Mouse (Mus musculus) midbrain, embryonic 14.5 days (tissue): Measurements from ENCODE around the gene Dlgap4. TPM values are rescaled to one million over a fixed set of nuclear protein-coding genes. Genes with fewer than 3 reads are reported as not detected.
A peak's percentile ranks its signal among the peaks of the same experiment; 100 is the strongest.

Source experiments
- ATAC-seq: fragments of 200-750 bp; cut with Nextera tagmentation; 2 replicates; pipeline ENCODE4 v1.8.0; 2017; ENCODE audit warnings: moderate number of reproducible peaks, moderate library complexity; ENCODE audit not compliant: low FRiP score, low TSS enrichment
- DNase-seq: peaks from one replicate; pipeline ENCODE4 v3.0.0-alpha.2; 2015
- H3K27ac ChIP-seq: fragments of 300-500 bp; sonication (generic); replicated peaks from 2 replicates; pipeline ENCODE4 v1.5.1; 2014; ENCODE audit warnings: mild to moderate bottlenecking, low read depth, low read length, moderate library complexity
- H3K27me3 ChIP-seq: fragments of 300-500 bp; sonication (generic); 2 replicates; pipeline ENCODE4 v1.6.1; 2014; ENCODE audit warnings: low read length, control low read depth, mixed read lengths; ENCODE audit not compliant: control insufficient read depth, insufficient read depth
- H3K36me3 ChIP-seq: fragments of 300-500 bp; sonication (generic); 2 replicates; pipeline ENCODE4 v1.6.1; 2014; ENCODE audit warnings: low read length, control low read depth; ENCODE audit not compliant: control insufficient read depth, insufficient read depth
- H3K4me1 ChIP-seq: fragments of 300-500 bp; sonication (generic); 2 replicates; pipeline ENCODE4 v1.6.1; 2014; ENCODE audit warnings: mild to moderate bottlenecking, antibody characterized with exemption, low read length, control low read depth; ENCODE audit not compliant: control insufficient read depth, insufficient read depth
- H3K4me2 ChIP-seq: fragments of 300-500 bp; sonication (generic); 2 replicates; pipeline ENCODE4 v1.6.1; 2014; ENCODE audit warnings: mild to moderate bottlenecking, low read length, moderate library complexity
- H3K4me3 ChIP-seq: fragments of 300-500 bp; sonication (generic); replicated peaks from 2 replicates; pipeline ENCODE4 v1.5.1; 2014; ENCODE audit warnings: low read depth, low read length
- H3K9ac ChIP-seq: fragments of 300-500 bp; sonication (generic); replicated peaks from 2 replicates; pipeline ENCODE4 v1.6.1; 2014; ENCODE audit warnings: mild to moderate bottlenecking, low read length, moderate library complexity
- H3K9me3 ChIP-seq: fragments of 300-500 bp; sonication (generic); 2 replicates; pipeline ENCODE4 v1.6.1; 2016; ENCODE audit warnings: low read length, control low read depth, mixed read lengths; ENCODE audit not compliant: control insufficient read depth
- WGBS: fragments of 180-500 bp; shearing (Covaris S2); extraction: QIAGEN DNeasy Blood & Tissue Kit; methylation state at CpG from one replicate; pipeline ENCODE4 v1.1.7; 2014; 5-methylcytosine and 5-hydroxymethylcytosine counted together
- polyA plus RNA-seq: library from polyadenylated mRNA; unstranded; fragments of >200 nt; fragmentation: Nextera tagmentation; extraction: Ambion mirVana; gene quantifications from 2 replicates; pipeline ENCODE4 v1.2.1, GENCODE M21; 2014

The Dlgap4 gene
- polyA plus RNA-seq, 1 experiment from 2014 or later: 272 TPM

- Histone ChIP-seq H3K4me3 (no peak overlapping the region), H3K9me3 (no peaks in the 10 kb centered on the region), H3K4me2 (peak overlapping the region; percentile 25), H3K36me3 (no peaks in the 10 kb centered on the region), H3K27ac (peak overlapping the region; percentile 34), H3K9ac (peak overlapping the region; percentile 32; the same call in 1 of the 2 replicates), H3K27me3 (no peaks in the 10 kb centered on the region), H3K4me1 (peaks cover 20% of the 10 kb centered on the region)
- no peak for ATAC-seq
- peak; percentile 62 for DNase-seq
- WGBS: 23% methylated on average over 17 of the region's 17 CpGs
Observed at GRCm38 (mm10) chr2:156717320-156718281, 104.1 kb downstream of the Dlgap4 start.

GRCm38 (mm10) chr2:156718793-156719192 lies 105.3 kb downstream of the Dlgap4 start:
- Histone ChIP-seq H3K4me2 (no peak overlapping the region), H3K36me3 (no peaks in the 10 kb centered on the region), H3K27ac (peak overlapping the region; percentile 32; the same call in 1 of the 2 replicates), H3K4me3 (no peak overlapping the region), H3K9me3 (no peaks in the 10 kb centered on the region), H3K27me3 (no peaks in the 10 kb centered on the region), H3K4me1 (peaks cover 31% of the 10 kb centered on the region), H3K9ac (no peak overlapping the region)
- ATAC-seq: no peak
- DNase-seq: no peak
- 67% methylated on average over 5 of the region's 5 CpGs for WGBS

DNA sequence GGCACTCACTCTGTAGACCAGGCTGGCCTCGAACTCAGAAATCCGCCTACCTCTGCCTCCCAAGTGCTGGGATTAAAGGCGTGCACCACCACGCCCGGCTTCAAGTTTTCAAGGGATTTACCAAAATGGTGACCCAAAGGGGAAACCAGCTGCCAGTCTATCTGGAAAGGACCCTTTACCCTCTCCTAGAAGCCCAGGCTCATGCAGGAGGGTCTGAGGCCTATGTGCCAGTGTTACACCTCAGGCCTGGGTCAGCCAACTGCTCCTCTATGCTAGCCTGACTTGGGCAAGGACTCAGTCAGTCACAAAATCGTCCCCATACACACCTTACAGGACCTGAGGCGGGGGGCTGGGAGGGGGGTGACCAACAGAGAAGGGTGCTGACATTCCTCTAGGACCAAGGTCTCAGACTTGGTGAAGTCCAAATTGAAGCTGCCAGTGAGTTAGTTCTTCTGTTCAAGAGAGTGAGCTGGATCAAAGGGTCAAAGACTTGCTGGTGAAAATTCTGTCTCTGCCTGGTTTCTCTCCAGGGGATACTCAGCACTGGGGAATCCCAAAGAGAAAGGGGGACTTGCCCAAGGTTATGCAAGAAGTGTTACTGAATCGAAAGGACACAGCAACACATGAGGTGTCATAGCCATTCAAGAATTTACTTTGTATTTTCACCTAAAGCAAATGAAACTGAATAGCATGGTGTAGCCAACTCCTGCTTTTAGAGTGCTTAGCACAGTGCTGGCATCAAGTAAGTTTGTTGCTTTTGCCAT lies 106.2 kb downstream of the Dlgap4 start:
- peaks cover 41% of the 10 kb centered on the region for H3K4me1 ChIP-seq
- H3K36me3 ChIP-seq: no peaks in the 10 kb centered on the region
- H3K27me3 ChIP-seq: no peaks in the 10 kb centered on the region
- H3K9me3 ChIP-seq: no peaks in the 10 kb centered on the region
- 91% methylated on average over 8 of the region's 8 CpGs for WGBS
- H3K4me3 ChIP-seq: peak overlapping the region; percentile 96
- DNase-seq: no peak
- H3K9ac ChIP-seq: peak overlapping the region; percentile 99
- H3K27ac ChIP-seq: peak overlapping the region; percentile 95; the same call in 1 of the 2 replicates
- ATAC-seq: no peak
- peak overlapping the region; percentile 89 for H3K4me2 ChIP-seq

- Histone ChIP-seq H3K4me1 (peaks cover 46% of the 10 kb centered on the region), H3K4me3 (peak overlapping the region; percentile 96), H3K27me3 (no peaks in the 10 kb centered on the region), H3K27ac (peak overlapping the region; percentile 95), H3K9me3 (no peaks in the 10 kb centered on the region), H3K9ac (peak overlapping the region; percentile 99), H3K4me2 (peak overlapping the region; percentile 89), H3K36me3 (no peaks in the 10 kb centered on the region)
- DNase-seq (no peak), ATAC-seq (no peak)
- WGBS: 2% methylated on average over 10 of the region's 10 CpGs
Observed at GRCm38 (mm10) chr2:156720313-156720674, 106.8 kb downstream of the Dlgap4 start.

GRCm38 (mm10) chr2:156720675-156721553 lies 107.4 kb downstream of the Dlgap4 start:
- Histone ChIP-seq H3K27ac (peak overlapping the region; percentile 95), H3K9ac (peak overlapping the region; percentile 99), H3K4me1 (peaks cover 52% of the 10 kb centered on the region), H3K4me2 (peak overlapping the region; percentile 89), H3K9me3 (no peaks in the 10 kb centered on the region), H3K36me3 (no peaks in the 10 kb centered on the region), H3K4me3 (peak overlapping the region; percentile 96), H3K27me3 (no peaks in the 10 kb centered on the region)
- ATAC-seq (peak; percentile 88), DNase-seq (peak; percentile 99)
- WGBS: under 1% methylated on average over 111 of the region's 114 CpGs

DNA sequence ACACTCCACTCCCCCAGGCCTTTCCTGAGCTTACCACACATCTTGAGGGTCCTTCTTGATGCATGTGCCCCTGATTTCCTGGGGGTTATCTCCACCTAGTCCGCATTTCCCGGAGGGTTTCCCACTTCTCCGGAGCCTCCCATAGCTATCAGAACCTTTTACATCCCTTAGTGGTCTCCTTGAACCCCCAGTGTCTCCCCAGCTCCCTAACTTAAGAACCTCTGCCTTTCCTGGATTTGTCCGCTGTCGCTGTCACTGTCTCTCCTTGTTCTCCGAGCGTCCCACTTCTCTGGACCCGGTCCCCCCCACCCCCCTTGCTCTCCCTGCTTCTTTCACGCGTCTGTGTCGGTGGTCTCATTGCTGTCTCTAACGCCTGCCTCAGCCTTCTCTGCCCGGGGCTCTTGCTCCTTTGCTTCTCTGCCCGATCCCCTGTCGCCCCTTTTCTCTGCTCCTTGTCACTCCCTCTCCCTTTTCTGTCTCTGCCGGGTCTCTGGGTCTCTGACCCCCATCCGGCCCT lies 108.1 kb downstream of the Dlgap4 start:
- Histone ChIP-seq H3K27ac (peak overlapping the region; percentile 95), H3K36me3 (no peaks in the 10 kb centered on the region), H3K9ac (peak overlapping the region; percentile 99), H3K9me3 (no peaks in the 10 kb centered on the region), H3K4me3 (peak overlapping the region; percentile 96), H3K4me2 (peak overlapping the region; percentile 89), H3K4me1 (peaks cover 59% of the 10 kb centered on the region), H3K27me3 (no peaks in the 10 kb centered on the region)
- no peak for ATAC-seq
- under 1% methylated on average over 17 of the region's 17 CpGs for WGBS
- DNase-seq: peak; percentile 54

DNA sequence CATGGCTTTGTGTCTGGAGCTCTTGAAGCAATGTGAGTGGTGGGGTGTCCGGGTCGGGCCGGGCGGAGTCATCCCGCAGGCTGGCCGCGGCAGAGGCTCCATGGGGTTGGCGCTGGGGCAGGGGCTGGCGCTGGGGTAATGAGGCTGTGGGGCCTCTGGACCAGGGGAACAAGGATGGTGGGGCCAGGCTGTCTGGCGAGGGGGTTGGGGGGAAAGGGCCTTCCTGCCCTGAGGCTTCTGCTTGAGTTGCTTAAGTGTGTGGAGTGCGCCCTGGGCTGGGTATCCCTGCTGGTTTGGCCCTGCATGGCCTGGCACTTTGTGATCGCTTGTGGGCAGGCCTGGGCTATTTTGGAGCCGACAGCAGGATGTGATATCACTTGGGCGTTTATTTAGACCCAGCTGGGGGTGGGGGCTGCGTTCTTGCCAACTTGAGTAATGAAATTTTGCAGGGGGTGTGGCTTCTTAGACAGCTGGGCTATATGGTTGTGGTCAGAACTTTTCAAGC lies 108.6 kb downstream of the Dlgap4 start:
- H3K9me3 ChIP-seq: no peaks in the 10 kb centered on the region
- H3K27me3 ChIP-seq: no peaks in the 10 kb centered on the region
- under 1% methylated on average over 15 of the region's 15 CpGs for WGBS
- peak overlapping the region; percentile 99 for H3K9ac ChIP-seq
- H3K4me3 ChIP-seq: peak overlapping the region; percentile 96
- H3K4me1 ChIP-seq: peaks cover 63% of the 10 kb centered on the region
- ATAC-seq (no peak), DNase-seq (peak; percentile 49)
- peak overlapping the region; percentile 89 for H3K4me2 ChIP-seq
- no peaks in the 10 kb centered on the region for H3K36me3 ChIP-seq
- H3K27ac ChIP-seq: peak overlapping the region; percentile 95
